Mouse (Mus musculus): Measurements from ENCODE around the gene AI467606. TPM values are rescaled to one million over a fixed set of nuclear protein-coding genes. Genes with fewer than 3 reads are reported as not detected.

AI467606 gene
- total RNA-seq, 2 experiments from 2014 or later = 1.2 to 1.4 TPM

Small RNA genes within 50 kb of the gene (microRNA-seq; reads per million reads assigned to microRNA genes)
- gene Gm44343 = 0 reads per million in 2 experiments

Other genes with a start within 250 kb of the AI467606 start
- gene Doc2a, start 243.9 kb upstream of the AI467606 start, total RNA-seq (2021) = 10 to 100 TPM; 47.8 to 57.6 TPM
- 10 to 100 TPM; 25.5 to 35.0 TPM for gene Hirip3, start 229.4 kb upstream of the AI467606 start, total RNA-seq (2021)
- 10 to 100 TPM; 44.9 to 49.9 TPM for gene Ino80e, start 229.0 kb upstream of the AI467606 start, total RNA-seq (2021)
- gene Taok2, start 206.7 kb upstream of the AI467606 start, total RNA-seq (2021) = 100 to 1,000 TPM; 149 to 154 TPM
- gene Tmem219, start 168.4 kb upstream of the AI467606 start, total RNA-seq (2021) = 10 to 100 TPM; 20.2 to 22.3 TPM
- gene Kctd13, start 162.5 kb upstream of the AI467606 start, total RNA-seq (2021) = 100 to 1,000 TPM; 139 TPM
- 10 to 100 TPM; 44.2 to 50.3 TPM for gene Asphd1, start 141.8 kb upstream of the AI467606 start, total RNA-seq (2021)
- gene Sez6l2, start 140.8 kb upstream of the AI467606 start, total RNA-seq (2021) = 100 to 1,000 TPM; 400 to 404 TPM
- 100 to 1,000 TPM; 194 to 197 TPM for gene Cdipt, start 115.4 kb upstream of the AI467606 start, total RNA-seq (2021)
- gene Cdiptos, start 115.3 kb upstream of the AI467606 start, total RNA-seq (2021) = not detected
- 1 to 10 TPM; 5.2 to 6.7 TPM for gene Mvp, start 76.7 kb upstream of the AI467606 start, total RNA-seq (2021)
- gene Pagr1b, start 74.9 kb upstream of the AI467606 start, total RNA-seq (2021) = 1 to 10 TPM in 1 of 2 experiments, under 1 TPM in 1; 0.66 to 2.3 TPM
- gene Pagr1a, start 74.0 kb upstream of the AI467606 start, total RNA-seq (2021) = 10 to 100 TPM; 22.5 to 23.9 TPM
- 10 to 100 TPM; 39.2 to 43.8 TPM for gene Gm42742, start 70.3 kb upstream of the AI467606 start, total RNA-seq (2021)
- 100 to 1,000 TPM; 191 to 195 TPM for gene Prrt2, start 70.1 kb upstream of the AI467606 start, total RNA-seq (2021)
- 100 to 1,000 TPM; 241 to 243 TPM for gene Maz, start 64.3 kb upstream of the AI467606 start, total RNA-seq (2021)
- 1 to 10 TPM; 5.0 to 5.7 TPM for gene Kif22, start 48.9 kb upstream of the AI467606 start, total RNA-seq (2021)
- gene Zg16, start 4.0 kb upstream of the AI467606 start, total RNA-seq (2021) = not detected
- gene Qprt, start 30.9 kb downstream of the AI467606 start, total RNA-seq (2021) = under 1 TPM in 1 of 2 experiments, not detected in 1; 0.55 TPM
- gene Spn, start 46.5 kb downstream of the AI467606 start, total RNA-seq (2021) = under 1 TPM; 0.09 to 0.14 TPM
- gene Cd2bp2, start 104.7 kb downstream of the AI467606 start, total RNA-seq (2021) = 10 to 100 TPM; 81.7 to 84.1 TPM
- 10 to 100 TPM; 90.2 to 97.5 TPM for gene Tbc1d10b, start 117.1 kb downstream of the AI467606 start, total RNA-seq (2021)
- 1 to 10 TPM; 2.8 to 3.3 TPM for gene Mylpf, start 117.5 kb downstream of the AI467606 start, total RNA-seq (2021)
- gene Zfp553, start 141.7 kb downstream of the AI467606 start, total RNA-seq (2021) = 10 to 100 TPM; 16.9 to 18.6 TPM
- 1 to 10 TPM; 3.4 to 3.6 TPM for gene Sept1, start 141.8 kb downstream of the AI467606 start, total RNA-seq (2021)
- 10 to 100 TPM; 55.3 to 55.5 TPM for gene Zfp771, start 152.9 kb downstream of the AI467606 start, total RNA-seq (2021)
- gene Dctpp1, start 169.3 kb downstream of the AI467606 start, total RNA-seq (2021) = 10 to 100 TPM; 30.6 to 31.0 TPM
- 10 to 100 TPM; 40.5 to 41.3 TPM for gene Sephs2, start 182.7 kb downstream of the AI467606 start, total RNA-seq (2021)
- under 1 TPM; 0.34 to 0.94 TPM for gene Itgal, start 204.9 kb downstream of the AI467606 start, total RNA-seq (2021)

Measured in left cerebral cortex, postnatal 25 days (tissue).